Mouse (Mus musculus): ENCODE measurements at regions not wholly inside any gene's neighbourhood (a gene's known extent, or its start where the extent isn't known, plus 50 kb on each side); places are given as distances from the start of the nearest gene placed in this dataset.

GRCm38 (mm10) chr13:16100253-16100652 lies 88.6 kb downstream of the Inhba start:
- no peak for DNase-seq

GRCm38 (mm10) chr13:16114837-16115236 lies 103.2 kb downstream of the Inhba start:
- DNase-seq: no peak

- DNase-seq: peak; percentile 5
These were observed 135.0 kb downstream of the Inhba start for GRCm38 (mm10) chr13:16146686-16147085.

- no peak for DNase-seq
These were observed 143.3 kb downstream of the Inhba start for GRCm38 (mm10) chr13:16154926-16155325.

- no peak for DNase-seq
These were observed 153.7 kb downstream of the Inhba start for GRCm38 (mm10) chr13:16165204-16165894.

- DNase-seq: no peak
These were observed 185.0 kb downstream of the Inhba start for GRCm38 (mm10) chr13:16196692-16197091.

- no peak for DNase-seq
These were observed 188.4 kb downstream of the Inhba start for GRCm38 (mm10) chr13:16200046-16200445.

- no peak for DNase-seq
These were observed 191.5 kb downstream of the Inhba start for GRCm38 (mm10) chr13:16203147-16203546.

GRCm38 (mm10) chr13:16204097-16204496 lies 192.4 kb downstream of the Inhba start:
- no peak for DNase-seq

- no peak for DNase-seq
These were observed 199.8 kb downstream of the Inhba start for GRCm38 (mm10) chr13:16211482-16211881.

GRCm38 (mm10) chr13:16219877-16220276 lies 208.2 kb downstream of the Inhba start:
- no peak for DNase-seq

- no peak for DNase-seq
These were observed 211.4 kb downstream of the Inhba start for GRCm38 (mm10) chr13:16222942-16223600.

- no peak for DNase-seq
These were observed 249.5 kb downstream of the Inhba start for GRCm38 (mm10) chr13:16261145-16261544.

GRCm38 (mm10) chr13:16279974-16280373 lies 268.3 kb downstream of the Inhba start:
- no peak for DNase-seq

GRCm38 (mm10) chr13:16280742-16281141 lies 269.1 kb downstream of the Inhba start:
- no peak for DNase-seq

GRCm38 (mm10) chr13:16281777-16282176 lies 270.1 kb downstream of the Inhba start:
- peak; percentile 14 for DNase-seq

- no peak for DNase-seq
These were observed 270.6 kb downstream of the Inhba start for GRCm38 (mm10) chr13:16282230-16282629.

GRCm38 (mm10) chr13:16283336-16283735 lies 271.7 kb downstream of the Inhba start:
- no peak for DNase-seq

- no peak for DNase-seq
These were observed 278.0 kb downstream of the Inhba start for GRCm38 (mm10) chr13:16289633-16290032.

- DNase-seq: peak; percentile 72
These were observed 279.1 kb downstream of the Inhba start for GRCm38 (mm10) chr13:16290784-16291183.

GRCm38 (mm10) chr13:16291661-16292291 lies 280.1 kb downstream of the Inhba start:
- DNase-seq: peak; percentile 12

- DNase-seq: no peak
These were observed 288.1 kb downstream of the Inhba start for GRCm38 (mm10) chr13:16299756-16300155.

GRCm38 (mm10) chr13:16314669-16315068 lies 303.0 kb downstream of the Inhba start:
- no peak for DNase-seq

- DNase-seq: peak; percentile 40
These were observed 304.0 kb downstream of the Inhba start for GRCm38 (mm10) chr13:16315689-16316088.

Data from adrenal gland, postnatal 10 days (tissue).